Mouse (Mus musculus) spleen, adult 2 months (tissue): ENCODE data around the gene Dpep3.

Experiments used
- CTCF ChIP-seq: fragments of 200-500 bp; IDR thresholded peaks from 2 replicates; pipeline ENCODE4 v1.5.1; 2011; ENCODE audit warnings: mild to moderate bottlenecking, inconsistent platforms; ENCODE audit not compliant: insufficient read depth, insufficient read length, insufficient replicate concordance; ENCODE audit errors: extremely low read depth
- POLR2A ChIP-seq: fragments of 200-500 bp; IDR thresholded peaks from 2 replicates; pipeline ENCODE4 v1.6.1; 2011; ENCODE audit warnings: low read depth, low read length, inconsistent platforms

GRCm38 (mm10) chr8:105957813-105958212 is 21.4 kb downstream of the Dpep3 start:
- TF ChIP-seq POLR2A (no peak), CTCF (no peak)
